Mouse (Mus musculus) neural tube, embryonic 12.5 days (tissue): ENCODE measurements around the gene Il1rl2. TPM values are rescaled to one million over a fixed set of nuclear protein-coding genes. Genes with fewer than 3 reads are reported as not detected.

Experiments
- ATAC-seq: fragments of 200-750 bp; cut with Nextera tagmentation; 2 replicates; pipeline ENCODE4 v1.8.0; 2017; ENCODE audit warnings: low read depth, mild to moderate bottlenecking, moderate TSS enrichment, moderate library complexity; ENCODE audit not compliant: low FRiP score
- H3K27ac ChIP-seq: fragments of 300-500 bp; sonication (generic); 2 replicates; pipeline ENCODE4 v1.5.1; 2016
- H3K27me3 ChIP-seq: fragments of 300-500 bp; sonication (generic); replicated peaks from 2 replicates; pipeline ENCODE4 v1.6.1; 2016; ENCODE audit warnings: mild to moderate bottlenecking
- H3K36me3 ChIP-seq: fragments of 300-500 bp; sonication (generic); 2 replicates; pipeline ENCODE4 v1.6.1; 2016; ENCODE audit warnings: mild to moderate bottlenecking
- H3K4me1 ChIP-seq: fragments of 300-500 bp; sonication (generic); 2 replicates; pipeline ENCODE4 v1.6.1; 2016
- H3K4me2 ChIP-seq: fragments of 300-500 bp; sonication (generic); replicated peaks from 2 replicates; pipeline ENCODE4 v1.6.1; 2016; ENCODE audit warnings: mild to moderate bottlenecking
- H3K4me3 ChIP-seq: fragments of 300-500 bp; sonication (generic); 2 replicates; pipeline ENCODE4 v1.5.1; 2016
- H3K9ac ChIP-seq: fragments of 300-500 bp; sonication (generic); 2 replicates; pipeline ENCODE4 v1.6.1; 2016; ENCODE audit warnings: mild to moderate bottlenecking
- H3K9me3 ChIP-seq: fragments of 300-500 bp; sonication (generic); 2 replicates; pipeline ENCODE4 v1.6.1; 2016; ENCODE audit warnings: mild to moderate bottlenecking
- WGBS: fragments of 180-500 bp; shearing (Covaris S2); methylation state at CpG from one replicate; pipeline ENCODE4 v1.1.7; 2016; 5-methylcytosine and 5-hydroxymethylcytosine counted together
- polyA plus RNA-seq: library from polyadenylated mRNA; unstranded; fragments of >200 nt; fragmentation: Nextera tagmentation; extraction: Ambion mirVana; gene quantifications from 2 replicates; pipeline ENCODE4 v1.2.1, GENCODE M21; 2016

The Il1rl2 gene
- 1.4 and 2.0 TPM in 2 replicates for polyA plus RNA-seq

DNA sequence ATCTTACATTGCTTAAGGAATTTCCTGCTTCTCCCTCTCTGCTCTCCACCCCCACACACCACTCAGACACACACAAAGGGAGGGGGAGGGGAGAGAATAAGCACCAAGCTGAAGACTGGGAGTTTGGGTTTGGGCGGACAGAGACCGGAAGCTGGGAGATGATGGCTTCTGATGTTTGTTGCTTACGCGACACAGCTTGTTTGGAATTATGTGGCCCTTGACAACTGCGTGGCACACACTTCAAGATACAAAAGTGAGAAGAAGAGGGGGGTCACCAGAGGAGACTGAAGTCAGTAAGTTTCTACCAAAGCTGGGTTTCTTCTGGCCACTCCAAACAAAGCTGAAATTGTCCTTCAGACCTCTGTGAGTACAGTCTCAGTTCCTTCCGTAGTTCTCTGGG, at the start of gene Il1rl2:
TSS of gene Il1rl2 (plus strand) at position 154 of the 400 bp plus-strand sequence.
- Histone ChIP-seq H3K4me1 (peaks cover 12% of the 10 kb centered on the region), H3K4me3 (peak within 1 kb of the TSS; percentile 25), H3K4me2 (peak within 1 kb of the TSS; percentile 60), H3K27me3 (peaks cover 34% of the 10 kb centered on the region), H3K36me3 (no peaks in the 10 kb centered on the region), H3K27ac (no peak within 1 kb of the TSS), H3K9me3 (no peaks in the 10 kb centered on the region), H3K9ac (no peak within 1 kb of the TSS)
- 54% methylated on average over 6 of the region's 6 CpGs for WGBS
- no peak for ATAC-seq

DNA sequence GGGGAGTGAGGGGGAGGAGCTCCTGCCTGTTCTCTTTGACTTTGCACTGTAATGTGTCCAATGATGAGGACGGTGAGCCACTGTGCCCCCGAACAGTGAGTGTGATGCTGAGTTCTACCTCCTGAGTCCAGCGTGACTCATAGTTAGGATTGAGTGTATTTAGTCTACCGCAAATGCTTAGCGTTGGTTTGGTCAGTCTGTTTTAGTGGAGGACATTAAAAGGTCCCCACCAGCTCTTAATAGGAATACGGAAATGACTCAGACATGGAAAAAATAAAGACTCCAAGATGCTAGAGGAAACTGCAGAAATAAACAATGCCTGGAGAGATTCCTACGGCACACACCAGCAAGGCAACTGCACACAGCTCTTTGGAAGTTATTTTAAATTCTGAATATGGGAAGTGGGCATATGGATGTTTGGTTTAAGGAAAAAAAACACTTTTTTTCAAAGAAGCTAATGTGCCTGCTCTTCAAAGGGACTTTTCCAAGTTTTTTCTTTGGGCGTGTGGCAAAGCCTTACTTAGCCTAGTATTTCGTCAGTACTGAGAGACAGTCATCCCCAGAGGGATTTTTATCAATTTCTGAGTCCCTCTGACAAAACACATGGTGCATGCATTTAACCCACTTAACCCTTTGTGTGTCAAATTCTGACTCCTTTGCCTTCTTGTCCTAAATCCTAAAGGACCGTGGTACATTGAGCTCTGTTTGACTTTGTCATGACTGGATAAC, 49.0 kb upstream of the Il1rl2 start:
- no peaks in the 10 kb centered on the region for H3K27me3 ChIP-seq
- no peak overlapping the region for H3K4me2 ChIP-seq
- WGBS: 78% methylated on average over 10 of the region's 10 CpGs
- no peak overlapping the region for H3K4me3 ChIP-seq
- no peak overlapping the region for H3K27ac ChIP-seq
- H3K9me3 ChIP-seq: no peaks in the 10 kb centered on the region
- no peak overlapping the region for H3K9ac ChIP-seq
- no peak for ATAC-seq
- no peaks in the 10 kb centered on the region for H3K36me3 ChIP-seq
- H3K4me1 ChIP-seq: no peaks in the 10 kb centered on the region

GRCm38 (mm10) chr1:40277944-40278343, 46.5 kb upstream of the Il1rl2 start:
- Histone ChIP-seq H3K9ac (no peak overlapping the region), H3K36me3 (no peaks in the 10 kb centered on the region), H3K9me3 (no peaks in the 10 kb centered on the region), H3K27ac (no peak overlapping the region), H3K27me3 (no peaks in the 10 kb centered on the region), H3K4me3 (no peak overlapping the region), H3K4me1 (no peaks in the 10 kb centered on the region), H3K4me2 (no peak overlapping the region)
- ATAC-seq: no peak
- WGBS: 92% methylated on average over 4 of the region's 4 CpGs

DNA sequence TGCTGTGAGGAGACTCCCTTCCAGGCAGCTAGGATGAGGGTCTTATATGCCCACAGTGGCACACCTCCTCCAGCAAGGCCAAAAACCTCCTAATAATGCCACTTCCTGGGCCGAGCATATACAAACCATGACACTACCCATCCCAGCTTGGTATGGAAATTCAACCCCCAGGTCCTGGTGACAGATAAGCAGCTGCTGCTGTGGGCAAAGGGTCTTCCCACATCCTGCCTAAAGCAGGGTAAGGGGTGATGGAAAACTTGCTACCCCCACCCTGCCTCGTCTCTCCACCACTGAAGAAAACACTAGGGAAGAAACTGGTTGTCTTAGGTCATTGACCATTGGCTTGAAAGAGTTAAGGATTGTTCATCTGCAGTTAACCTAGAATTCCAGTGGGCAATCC, 45.7 kb upstream of the Il1rl2 start:
- Histone ChIP-seq H3K4me2 (no peak overlapping the region), H3K27me3 (no peaks in the 10 kb centered on the region), H3K4me3 (no peak overlapping the region), H3K9ac (no peak overlapping the region), H3K27ac (no peak overlapping the region), H3K4me1 (no peaks in the 10 kb centered on the region), H3K9me3 (no peaks in the 10 kb centered on the region), H3K36me3 (no peaks in the 10 kb centered on the region)
- WGBS: 94% methylated on average over 2 of the region's 2 CpGs
- no peak for ATAC-seq

DNA sequence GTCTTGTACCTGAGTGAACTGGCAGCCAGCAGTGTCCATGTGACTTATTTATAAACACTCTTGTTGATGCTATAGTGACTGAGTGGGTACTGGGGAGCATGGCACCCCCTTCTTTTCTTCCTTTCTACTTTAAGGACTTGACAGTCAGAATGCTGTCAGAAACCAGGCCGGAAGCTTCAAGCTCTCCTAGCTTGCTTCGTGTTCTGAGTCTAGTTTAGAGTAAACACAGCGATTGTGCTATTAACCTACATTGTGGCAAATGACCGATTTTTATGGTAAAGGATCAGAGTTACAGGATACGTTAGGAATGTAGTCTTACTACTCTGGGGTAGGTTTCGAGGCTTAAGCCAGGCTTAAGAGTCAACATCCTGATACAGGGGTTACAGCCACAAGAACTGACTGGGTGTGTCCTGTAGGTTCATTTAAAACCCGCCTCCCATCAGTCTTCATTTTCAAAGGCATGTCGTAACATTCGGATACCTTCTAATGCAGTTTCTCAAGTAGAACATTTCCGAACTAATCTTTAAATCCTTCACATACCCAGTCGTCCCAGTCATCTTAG, 45.1 kb upstream of the Il1rl2 start:
- H3K9me3 ChIP-seq: no peaks in the 10 kb centered on the region

GRCm38 (mm10) chr1:40281950-40282349, 42.5 kb upstream of the Il1rl2 start:
- H3K9me3 ChIP-seq: no peaks in the 10 kb centered on the region
- H3K36me3 ChIP-seq: no peaks in the 10 kb centered on the region
- no peak for ATAC-seq
- no peaks in the 10 kb centered on the region for H3K27me3 ChIP-seq
- no peak overlapping the region for H3K4me2 ChIP-seq
- H3K27ac ChIP-seq: no peak overlapping the region
- H3K9ac ChIP-seq: no peak overlapping the region
- WGBS: 88% methylated on average over 4 of the region's 4 CpGs
- no peak overlapping the region for H3K4me3 ChIP-seq
- no peaks in the 10 kb centered on the region for H3K4me1 ChIP-seq

More for the DNA sequence above, 45.1 kb upstream of the Il1rl2 start:
- no peak for ATAC-seq
- H3K27me3 ChIP-seq: no peaks in the 10 kb centered on the region
- H3K9ac ChIP-seq: no peak overlapping the region
- H3K4me3 ChIP-seq: no peak overlapping the region
- no peaks in the 10 kb centered on the region for H3K36me3 ChIP-seq
- H3K4me2 ChIP-seq: no peak overlapping the region
- H3K4me1 ChIP-seq: no peaks in the 10 kb centered on the region
- WGBS: 88% methylated on average over 11 of the region's 11 CpGs
- no peak overlapping the region for H3K27ac ChIP-seq

DNA sequence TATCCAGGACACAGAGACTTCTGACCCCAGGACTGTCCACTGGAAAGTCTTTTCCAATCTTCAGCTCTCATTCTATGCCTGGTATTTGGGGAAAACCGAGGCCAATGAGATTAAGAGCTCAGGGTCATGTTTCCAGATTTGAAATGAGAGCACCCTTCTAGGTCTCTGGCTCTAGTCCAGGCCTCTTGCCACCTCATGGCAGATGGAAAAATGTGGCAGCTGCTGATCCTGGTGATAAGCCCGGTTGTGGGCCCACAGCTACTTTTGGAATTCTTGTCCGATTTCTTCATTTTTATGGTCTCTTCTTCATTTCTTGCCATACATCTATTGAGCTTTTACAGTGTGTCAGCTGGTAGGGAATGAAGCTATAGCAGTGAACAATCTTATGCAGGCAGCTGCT, 42.0 kb upstream of the Il1rl2 start:
- Histone ChIP-seq H3K9me3 (no peaks in the 10 kb centered on the region), H3K27ac (no peak overlapping the region), H3K9ac (no peak overlapping the region), H3K27me3 (no peaks in the 10 kb centered on the region), H3K4me2 (no peak overlapping the region), H3K4me3 (no peak overlapping the region), H3K4me1 (no peaks in the 10 kb centered on the region), H3K36me3 (no peaks in the 10 kb centered on the region)
- ATAC-seq: no peak
- 88% methylated on average over 3 of the region's 3 CpGs for WGBS

DNA sequence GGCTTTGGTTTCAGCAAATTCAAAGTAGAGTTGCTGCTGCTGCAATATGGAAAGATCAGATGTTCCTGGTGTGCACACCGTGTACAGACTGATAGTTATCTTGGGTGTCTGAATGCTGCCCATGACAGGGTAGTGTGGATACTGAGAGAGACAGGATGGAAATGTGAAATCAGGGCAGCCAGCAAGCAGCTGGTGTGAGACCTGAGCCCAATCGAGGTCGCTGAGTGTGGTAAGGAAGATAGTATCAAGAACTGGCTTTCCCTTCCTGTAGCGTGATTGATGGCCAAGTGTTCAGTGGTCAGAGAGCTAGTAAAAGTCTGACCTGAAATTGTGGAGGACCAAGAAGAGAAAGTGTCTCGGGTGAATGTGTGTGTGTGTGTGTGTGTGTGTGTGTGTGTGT, 40.4 kb upstream of the Il1rl2 start:
- 83% methylated on average over 5 of the region's 5 CpGs for WGBS
- H3K36me3 ChIP-seq: no peaks in the 10 kb centered on the region
- no peak overlapping the region for H3K4me3 ChIP-seq

DNA sequence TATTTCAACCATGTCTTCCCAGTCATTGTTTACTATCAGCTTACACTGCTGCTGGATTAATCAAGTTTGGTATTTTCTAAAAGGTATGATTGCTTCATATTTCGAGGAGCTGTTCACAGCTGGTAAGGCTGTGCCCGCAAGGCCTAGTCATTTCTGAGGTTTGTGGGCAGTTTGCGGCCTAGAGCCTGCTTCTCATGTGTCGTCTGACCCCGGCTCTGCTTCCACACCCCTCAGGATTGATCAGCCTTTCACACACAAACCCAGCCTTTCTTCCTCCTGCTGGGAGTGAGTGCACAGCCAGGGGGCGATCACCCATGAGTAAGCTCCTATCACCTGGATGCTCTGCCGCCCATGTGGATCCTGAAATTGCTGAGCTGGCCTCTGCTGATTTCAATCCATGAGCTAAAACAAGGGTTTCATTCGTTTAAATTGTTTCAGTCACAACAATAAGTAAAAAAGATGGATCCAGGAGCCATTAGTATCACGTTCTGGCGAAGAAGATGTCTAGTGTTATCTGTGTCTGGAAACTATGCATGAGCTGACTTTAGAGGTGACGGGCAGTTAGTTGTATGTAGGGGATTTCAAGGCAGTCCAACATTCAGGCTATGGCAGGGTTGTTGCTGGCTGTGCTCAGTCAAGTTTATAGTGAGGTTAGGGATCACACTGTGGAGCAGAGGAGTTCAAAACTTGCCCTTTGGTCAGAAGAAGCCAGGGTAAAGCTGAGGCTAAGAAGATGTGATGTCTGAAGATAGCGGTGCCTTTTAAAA, 33.7 kb upstream of the Il1rl2 start:
- Histone ChIP-seq H3K4me3 (no peak overlapping the region), H3K9ac (no peak overlapping the region), H3K27me3 (no peaks in the 10 kb centered on the region), H3K4me2 (no peak overlapping the region), H3K27ac (no peak overlapping the region), H3K36me3 (no peaks in the 10 kb centered on the region), H3K4me1 (no peaks in the 10 kb centered on the region), H3K9me3 (no peaks in the 10 kb centered on the region)
- 78% methylated on average over 12 of the region's 12 CpGs for WGBS
- no peak for ATAC-seq

More for the DNA sequence above, 40.4 kb upstream of the Il1rl2 start:
- no peaks in the 10 kb centered on the region for H3K4me1 ChIP-seq
- no peaks in the 10 kb centered on the region for H3K9me3 ChIP-seq
- ATAC-seq: no peak
- H3K27me3 ChIP-seq: no peaks in the 10 kb centered on the region
- H3K4me2 ChIP-seq: no peak overlapping the region
- H3K9ac ChIP-seq: no peak overlapping the region
- H3K27ac ChIP-seq: no peak overlapping the region

DNA sequence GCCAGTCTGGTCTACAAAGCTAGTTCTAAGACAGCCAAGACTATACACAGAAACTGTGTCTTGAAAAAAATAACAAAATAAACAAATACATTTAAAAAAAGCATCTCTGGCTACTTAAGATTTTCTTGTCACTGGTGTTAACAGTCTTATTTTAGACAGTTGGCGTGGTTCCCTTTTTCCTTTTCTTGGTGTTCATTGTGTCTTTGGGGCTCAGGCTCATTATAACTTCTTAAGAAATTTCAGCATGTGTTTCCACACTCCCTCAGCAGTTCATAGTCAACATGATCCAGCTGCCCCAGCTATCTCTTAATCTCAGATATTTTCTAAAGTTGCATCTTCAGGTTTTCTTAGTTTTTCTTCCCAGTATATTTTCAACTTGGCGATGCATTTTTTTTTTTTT, 32.2 kb upstream of the Il1rl2 start:
- 94% methylated on average over 2 of the region's 2 CpGs for WGBS
- H3K9me3 ChIP-seq: no peaks in the 10 kb centered on the region
- H3K27me3 ChIP-seq: no peaks in the 10 kb centered on the region
- no peak overlapping the region for H3K9ac ChIP-seq
- H3K4me3 ChIP-seq: no peak overlapping the region
- H3K4me1 ChIP-seq: no peaks in the 10 kb centered on the region
- H3K4me2 ChIP-seq: no peak overlapping the region
- H3K36me3 ChIP-seq: no peaks in the 10 kb centered on the region
- H3K27ac ChIP-seq: no peak overlapping the region
- ATAC-seq: no peak

GRCm38 (mm10) chr1:40293891-40294290, 30.5 kb upstream of the Il1rl2 start:
- 94% methylated on average over 7 of the region's 7 CpGs for WGBS
- H3K4me2 ChIP-seq: no peak overlapping the region

DNA sequence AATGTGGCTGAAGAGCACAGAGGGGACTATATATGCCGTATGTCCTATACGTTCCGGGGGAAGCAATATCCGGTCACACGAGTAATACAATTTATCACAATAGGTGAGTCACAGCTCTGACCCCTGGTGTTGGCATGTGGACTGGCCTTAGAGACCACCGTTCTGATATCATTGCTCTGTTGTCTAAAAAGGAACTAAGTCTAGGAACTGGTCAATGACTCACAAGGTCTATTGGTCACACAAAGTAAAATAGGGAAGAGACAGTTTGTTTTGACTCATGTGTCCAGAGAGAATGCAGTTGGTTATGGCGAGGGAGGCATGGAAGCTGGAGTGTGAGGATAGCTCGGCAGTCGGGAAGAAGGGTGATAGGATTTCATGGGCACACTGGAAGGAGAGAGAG, 29.6 kb upstream of the Il1rl2 start:
- 85% methylated on average over 9 of the region's 9 CpGs for WGBS
- no peaks in the 10 kb centered on the region for H3K27me3 ChIP-seq
- no peak for ATAC-seq
- no peak overlapping the region for H3K27ac ChIP-seq
- H3K4me3 ChIP-seq: no peak overlapping the region
- no peaks in the 10 kb centered on the region for H3K4me1 ChIP-seq
- H3K36me3 ChIP-seq: no peaks in the 10 kb centered on the region
- no peak overlapping the region for H3K4me2 ChIP-seq
- no peaks in the 10 kb centered on the region for H3K9me3 ChIP-seq
- H3K9ac ChIP-seq: no peak overlapping the region

More at GRCm38 (mm10) chr1:40293891-40294290, 30.5 kb upstream of the Il1rl2 start:
- no peaks in the 10 kb centered on the region for H3K27me3 ChIP-seq
- ATAC-seq: no peak
- H3K9ac ChIP-seq: no peak overlapping the region
- H3K4me3 ChIP-seq: no peak overlapping the region
- no peaks in the 10 kb centered on the region for H3K4me1 ChIP-seq
- no peak overlapping the region for H3K27ac ChIP-seq
- H3K9me3 ChIP-seq: no peaks in the 10 kb centered on the region
- H3K36me3 ChIP-seq: no peaks in the 10 kb centered on the region
